Mouse (Mus musculus) intestine, postnatal 0 days (tissue): Measurements from ENCODE around the gene Per1. TPM values are rescaled to one million over a fixed set of nuclear protein-coding genes. Genes with fewer than 3 reads are reported as not detected.

ENCODE experiments used
- ATAC-seq: fragments of 200-750 bp; cut with Nextera tagmentation; 2 replicates; pipeline ENCODE4 v1.8.0; 2017; ENCODE audit warnings: mild to moderate bottlenecking, moderate TSS enrichment, moderate library complexity
- H3K27ac ChIP-seq: fragments of 300-500 bp; sonication (generic); 2 replicates; pipeline ENCODE4 v1.5.1; 2014; ENCODE audit warnings: mild to moderate bottlenecking, low read depth, low read length, moderate library complexity
- H3K27me3 ChIP-seq: fragments of 300-500 bp; sonication (generic); replicated peaks from 2 replicates; pipeline ENCODE4 v1.6.1; 2014; ENCODE audit warnings: low read length, mixed read lengths; ENCODE audit not compliant: control insufficient read depth, insufficient read depth
- H3K36me3 ChIP-seq: fragments of 300-500 bp; sonication (generic); 2 replicates; pipeline ENCODE4 v1.6.1; 2014; ENCODE audit warnings: mild to moderate bottlenecking, moderate library complexity; ENCODE audit not compliant: control insufficient read depth, insufficient read depth
- H3K4me1 ChIP-seq: fragments of 300-500 bp; sonication (generic); replicated peaks from 2 replicates; pipeline ENCODE4 v1.6.1; 2014; ENCODE audit warnings: antibody characterized with exemption, low read length, mixed read lengths; ENCODE audit not compliant: control insufficient read depth, insufficient read depth
- H3K4me2 ChIP-seq: fragments of 300-500 bp; sonication (generic); replicated peaks from 2 replicates; pipeline ENCODE4 v1.6.1; 2014; ENCODE audit warnings: low read depth, mild to moderate bottlenecking, moderate library complexity
- H3K4me3 ChIP-seq: fragments of 300-500 bp; sonication (generic); 2 replicates; pipeline ENCODE4 v1.5.1; 2014; ENCODE audit warnings: low read depth, low read length
- H3K9ac ChIP-seq: fragments of 300-500 bp; sonication (generic); 2 replicates; pipeline ENCODE4 v1.6.1; 2014; ENCODE audit warnings: mild to moderate bottlenecking, low read depth, low read length
- H3K9me3 ChIP-seq: fragments of 300-500 bp; sonication (generic); 2 replicates; pipeline ENCODE4 v1.6.1; 2016; ENCODE audit warnings: mixed run types; ENCODE audit not compliant: control insufficient read depth
- CTCF ChIP-seq: sonication (generic); IDR thresholded peaks from 2 replicates; pipeline ENCODE4 v1.5.1; 2016; ENCODE audit warnings: low read depth, mild to moderate bottlenecking, control low read depth, antibody characterized with exemption, moderate library complexity
- WGBS: fragments of 180-500 bp; shearing (Covaris S2); extraction: QIAGEN DNeasy Blood & Tissue Kit; methylation state at CpG from one replicate; pipeline ENCODE4 v1.1.7; 2014; 5-methylcytosine and 5-hydroxymethylcytosine counted together
- polyA plus RNA-seq: library from polyadenylated mRNA; unstranded; fragments of >200 nt; fragmentation: Nextera tagmentation; extraction: Ambion mirVana; gene quantifications from 2 replicates; pipeline ENCODE4 v1.2.1, GENCODE M21; 2015

The Per1 gene
- polyA plus RNA-seq, 1 experiment from 2014 or later = 11.3 TPM

GRCm38 (mm10) chr11:69103531-69104435 is 8.8 kb downstream of the Per1 start:
- 89% methylated on average over 15 of the region's 15 CpGs for WGBS
- no peak overlapping the region for H3K27ac ChIP-seq
- no peaks in the 10 kb centered on the region for H3K27me3 ChIP-seq
- H3K4me2 ChIP-seq = no peak overlapping the region
- no peak for TF ChIP-seq CTCF
- no peak for ATAC-seq
- no peak overlapping the region for H3K4me3 ChIP-seq
- H3K9me3 ChIP-seq = no peaks in the 10 kb centered on the region
- peaks cover 87% of the 10 kb centered on the region for H3K36me3 ChIP-seq
- H3K4me1 ChIP-seq = no peaks in the 10 kb centered on the region
- H3K9ac ChIP-seq = no peak overlapping the region

DNA sequence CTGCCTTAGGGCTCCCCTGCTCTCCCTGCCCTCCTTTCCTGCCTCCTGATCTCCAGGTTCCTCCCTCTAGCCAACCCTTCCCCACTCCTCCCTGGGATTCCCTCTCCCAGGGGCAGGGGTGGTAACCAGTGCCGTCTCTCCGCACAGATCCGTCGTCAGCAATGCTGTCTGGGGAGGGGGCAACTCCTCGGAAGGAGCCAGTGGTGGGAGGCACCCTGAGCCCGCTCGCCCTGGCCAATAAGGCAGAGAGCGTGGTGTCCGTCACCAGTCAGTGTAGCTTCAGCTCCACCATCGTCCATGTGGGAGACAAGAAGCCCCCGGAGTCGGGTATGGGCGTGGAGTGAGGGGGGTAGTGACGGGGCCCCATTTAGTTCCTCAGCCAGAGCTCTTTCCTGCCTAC is 9.5 kb downstream of the Per1 start:
- no peak overlapping the region for H3K9ac ChIP-seq
- H3K4me1 ChIP-seq = no peaks in the 10 kb centered on the region
- no peak overlapping the region for H3K4me2 ChIP-seq
- peaks cover 94% of the 10 kb centered on the region for H3K36me3 ChIP-seq
- no peaks in the 10 kb centered on the region for H3K9me3 ChIP-seq
- H3K4me3 ChIP-seq = no peak overlapping the region
- no peaks in the 10 kb centered on the region for H3K27me3 ChIP-seq
- ATAC-seq = no peak
- H3K27ac ChIP-seq = no peak overlapping the region
- 89% methylated on average over 14 of the region's 14 CpGs for WGBS
- TF ChIP-seq CTCF = no peak

GRCm38 (mm10) chr11:69105227-69105626 is 10.2 kb downstream of the Per1 start:
- no peak overlapping the region for H3K4me2 ChIP-seq
- H3K27me3 ChIP-seq = no peaks in the 10 kb centered on the region
- no peaks in the 10 kb centered on the region for H3K4me1 ChIP-seq
- no peak overlapping the region for H3K9ac ChIP-seq
- no peak overlapping the region for H3K27ac ChIP-seq
- no peaks in the 10 kb centered on the region for H3K9me3 ChIP-seq
- no peak for ATAC-seq
- 82% methylated on average over 6 of the region's 6 CpGs for WGBS
- H3K36me3 ChIP-seq = peaks cover 93% of the 10 kb centered on the region
- no peak overlapping the region for H3K4me3 ChIP-seq
- no peak for TF ChIP-seq CTCF

GRCm38 (mm10) chr11:69105796-69106195 is 10.8 kb downstream of the Per1 start:
- Histone ChIP-seq H3K36me3 (peaks cover 88% of the 10 kb centered on the region), H3K27ac (no peak overlapping the region), H3K9me3 (no peaks in the 10 kb centered on the region), H3K4me2 (no peak overlapping the region), H3K9ac (no peak overlapping the region), H3K4me1 (no peaks in the 10 kb centered on the region), H3K4me3 (no peak overlapping the region), H3K27me3 (no peaks in the 10 kb centered on the region)
- ATAC-seq = no peak
- WGBS = 74% methylated on average over 2 of the region's 2 CpGs
- no peak for TF ChIP-seq CTCF

- no peak for ATAC-seq
- no peaks in the 10 kb centered on the region for H3K4me1 ChIP-seq
- no peaks in the 10 kb centered on the region for H3K9me3 ChIP-seq
- H3K4me3 ChIP-seq = no peak overlapping the region
- H3K4me2 ChIP-seq = no peak overlapping the region
- no peak for TF ChIP-seq CTCF
- WGBS = 90% methylated on average over 11 of the region's 11 CpGs
- no peaks in the 10 kb centered on the region for H3K27me3 ChIP-seq
- H3K27ac ChIP-seq = no peak overlapping the region
- peaks cover 82% of the 10 kb centered on the region for H3K36me3 ChIP-seq
- no peak overlapping the region for H3K9ac ChIP-seq
These were observed 11.3 kb downstream of the Per1 start for GRCm38 (mm10) chr11:69106299-69106698.

DNA sequence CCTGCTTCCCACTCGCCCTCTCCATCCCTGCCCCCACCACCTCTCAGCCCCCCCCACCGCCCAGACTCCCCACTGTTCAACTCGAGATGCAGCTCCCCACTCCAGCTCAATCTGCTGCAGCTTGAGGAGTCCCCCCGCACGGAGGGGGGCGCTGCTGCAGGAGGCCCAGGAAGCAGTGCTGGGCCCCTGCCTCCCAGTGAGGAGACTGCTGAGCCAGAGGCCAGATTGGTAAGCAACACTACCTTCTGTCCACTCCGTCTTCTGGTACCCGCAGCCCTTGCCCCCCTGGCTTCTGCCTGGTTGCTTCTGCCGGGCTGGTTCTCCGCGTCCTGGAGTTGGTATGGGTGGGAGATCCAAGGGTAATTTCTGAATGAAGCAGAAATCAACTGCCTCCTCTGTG is 11.8 kb downstream of the Per1 start:
- WGBS = 90% methylated on average over 11 of the region's 11 CpGs
- no peak overlapping the region for H3K27ac ChIP-seq

More for the DNA sequence above, 11.8 kb downstream of the Per1 start:
- ATAC-seq = no peak
- no peaks in the 10 kb centered on the region for H3K4me1 ChIP-seq
- no peak overlapping the region for H3K4me2 ChIP-seq
- no peak overlapping the region for H3K4me3 ChIP-seq
- TF ChIP-seq CTCF = no peak
- H3K9me3 ChIP-seq = no peaks in the 10 kb centered on the region
- H3K36me3 ChIP-seq = peaks cover 77% of the 10 kb centered on the region
- no peaks in the 10 kb centered on the region for H3K27me3 ChIP-seq
- no peak overlapping the region for H3K9ac ChIP-seq
